Mouse (Mus musculus): ENCODE data around the gene Gga3. TPM values are rescaled to one million over a fixed set of nuclear protein-coding genes. Genes with fewer than 3 reads are reported as not detected.
A peak's percentile ranks its signal among the peaks of the same experiment; 100 is the strongest.

The Gga3 gene
- polyA plus RNA-seq, 1 experiment = 69.3 TPM

DNA sequence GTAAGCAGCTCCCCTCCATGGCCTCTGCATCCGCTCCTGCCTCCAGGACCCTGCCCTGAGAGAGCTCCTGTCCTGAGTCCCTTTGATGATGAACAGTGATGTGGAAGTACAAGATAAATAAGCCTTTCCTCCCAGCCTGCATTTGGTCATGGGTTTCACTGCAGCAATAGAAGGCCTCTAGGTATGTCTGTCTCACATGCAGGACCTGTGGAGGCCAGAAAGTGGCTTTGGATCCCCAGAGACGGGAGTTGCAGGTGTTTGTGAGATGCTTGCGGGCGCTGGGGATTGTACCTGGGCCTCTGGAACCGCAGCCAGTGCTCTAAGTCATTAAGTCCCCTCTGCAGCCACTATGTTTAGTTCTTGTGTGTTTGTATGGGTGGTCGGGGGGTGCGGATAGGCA is 16.1 kb upstream of the Gga3 start:
- TF ChIP-seq CTCF (IDR thresholded peaks at IDR 0.05; ENCODE audit: low read depth, low read length) (no peak), EP300 (IDR thresholded peaks at IDR 0.05; ENCODE audit: insufficient read depth, low read depth, low read length) (no peak), POLR2A (IDR thresholded peaks at IDR 0.05; ENCODE audit: insufficient read depth, low read length) (no peak)
- no peaks in the 10 kb centered on the region for H3K9me3 ChIP-seq (replicated peaks; ENCODE audit: control insufficient read depth, insufficient read depth, low read length, poor library complexity, severe bottlenecking)
- no peaks in the 10 kb centered on the region for H3K27me3 ChIP-seq (ENCODE audit: control insufficient read depth, insufficient read depth, low read length, poor library complexity, severe bottlenecking)
- H3K9ac ChIP-seq (ENCODE audit: low read depth, poor library complexity, severe bottlenecking) = no peak overlapping the region
- no peaks in the 10 kb centered on the region for H3K4me1 ChIP-seq (ENCODE audit: control insufficient read depth, insufficient read depth, low read length)
- H3K4me3 ChIP-seq (ENCODE audit: low read depth, low read length) = no peak overlapping the region
- H3K27ac ChIP-seq (ENCODE audit: insufficient read depth, low read length) = no peak overlapping the region
- peaks cover 9% of the 10 kb centered on the region for H3K36me3 ChIP-seq (ENCODE audit: control insufficient read depth, insufficient read depth, low read length, poor library complexity, severe bottlenecking)

DNA sequence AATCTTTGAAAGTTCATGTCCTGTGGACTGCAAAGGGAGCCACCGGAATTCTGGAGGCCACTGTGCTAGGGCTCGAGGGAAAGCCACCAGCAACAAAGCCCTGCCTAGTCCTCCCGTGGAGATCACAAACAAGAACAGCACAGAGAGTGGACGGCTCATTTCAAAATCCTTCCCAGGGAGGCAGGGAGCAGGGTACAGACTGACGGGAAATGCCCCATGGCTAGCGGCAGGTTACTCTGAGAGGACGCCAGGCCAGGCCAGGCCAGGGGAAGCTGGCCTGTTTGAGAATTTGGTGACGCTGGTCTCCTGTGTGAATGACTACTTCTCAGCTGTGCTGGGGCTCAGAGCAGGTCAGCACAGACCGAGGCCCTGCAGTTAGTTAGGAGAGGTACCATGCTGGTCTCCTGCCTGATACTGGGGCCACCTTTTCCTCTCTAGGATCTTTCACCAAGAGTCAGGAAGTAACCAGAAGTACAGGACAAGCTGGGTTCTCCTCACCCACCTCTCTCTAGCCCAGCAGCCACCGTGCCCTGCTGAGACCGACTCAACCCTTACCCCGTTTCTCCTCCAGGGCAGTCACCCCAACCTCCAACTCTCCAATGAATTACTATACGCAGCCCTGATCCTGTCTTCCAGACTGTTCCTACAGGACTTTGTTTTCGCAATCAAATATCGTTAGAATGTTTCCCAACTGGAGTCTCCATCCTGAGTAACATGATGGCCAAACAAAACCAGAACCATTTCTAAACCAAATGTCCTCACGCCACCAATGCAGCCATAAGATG is 15.1 kb upstream of the Gga3 start:
- H3K27me3 ChIP-seq (ENCODE audit: control insufficient read depth, insufficient read depth, low read length, poor library complexity, severe bottlenecking) = no peaks in the 10 kb centered on the region
- no peak overlapping the region for H3K4me3 ChIP-seq (ENCODE audit: low read depth, low read length)
- H3K9ac ChIP-seq (ENCODE audit: low read depth, poor library complexity, severe bottlenecking) = no peak overlapping the region
- peaks cover 5% of the 10 kb centered on the region for H3K4me1 ChIP-seq (ENCODE audit: control insufficient read depth, insufficient read depth, low read length)
- TF ChIP-seq CTCF (IDR thresholded peaks at IDR 0.05; ENCODE audit: low read depth, low read length) (no peak), POLR2A (IDR thresholded peaks at IDR 0.05; ENCODE audit: insufficient read depth, low read length) (no peak), EP300 (IDR thresholded peaks at IDR 0.05; ENCODE audit: insufficient read depth, low read depth, low read length) (no peak)
- no peak overlapping the region for H3K27ac ChIP-seq (ENCODE audit: insufficient read depth, low read length)
- H3K9me3 ChIP-seq (replicated peaks; ENCODE audit: control insufficient read depth, insufficient read depth, low read length, poor library complexity, severe bottlenecking) = no peaks in the 10 kb centered on the region
- peaks cover 9% of the 10 kb centered on the region for H3K36me3 ChIP-seq (ENCODE audit: control insufficient read depth, insufficient read depth, low read length, poor library complexity, severe bottlenecking)

DNA sequence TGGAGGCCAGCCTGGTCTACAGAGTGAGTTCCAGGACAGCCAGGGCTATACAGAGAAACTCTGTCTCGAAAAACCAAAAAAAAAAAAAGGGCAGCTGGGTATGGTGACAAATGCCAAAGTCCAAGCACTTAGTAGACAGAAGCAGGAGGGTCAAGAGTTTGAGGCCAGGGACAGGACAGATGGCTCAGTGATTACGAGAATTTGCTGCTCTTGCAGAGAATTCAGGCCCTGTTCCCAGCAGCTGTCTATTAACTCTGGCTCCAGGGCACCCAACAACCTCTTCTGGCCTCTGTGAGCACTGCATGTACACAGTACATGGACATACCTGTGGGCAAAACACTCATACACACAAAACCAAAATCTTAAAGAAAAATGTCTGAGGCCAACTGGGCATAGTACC is 14.2 kb upstream of the Gga3 start:
- Histone ChIP-seq H3K9me3 (replicated peaks; ENCODE audit: control insufficient read depth, insufficient read depth, low read length, poor library complexity, severe bottlenecking) (no peaks in the 10 kb centered on the region), H3K4me3 (ENCODE audit: low read depth, low read length) (no peak overlapping the region), H3K36me3 (ENCODE audit: control insufficient read depth, insufficient read depth, low read length, poor library complexity, severe bottlenecking) (peaks cover 9% of the 10 kb centered on the region), H3K27ac (ENCODE audit: insufficient read depth, low read length) (no peak overlapping the region), H3K27me3 (ENCODE audit: control insufficient read depth, insufficient read depth, low read length, poor library complexity, severe bottlenecking) (no peaks in the 10 kb centered on the region), H3K4me1 (ENCODE audit: control insufficient read depth, insufficient read depth, low read length) (peaks cover 5% of the 10 kb centered on the region), H3K9ac (ENCODE audit: low read depth, poor library complexity, severe bottlenecking) (peak overlapping the region; percentile 31; the same call in 1 of the 2 replicates)
- TF ChIP-seq EP300 (IDR thresholded peaks at IDR 0.05; ENCODE audit: insufficient read depth, low read depth, low read length) = no peak

DNA sequence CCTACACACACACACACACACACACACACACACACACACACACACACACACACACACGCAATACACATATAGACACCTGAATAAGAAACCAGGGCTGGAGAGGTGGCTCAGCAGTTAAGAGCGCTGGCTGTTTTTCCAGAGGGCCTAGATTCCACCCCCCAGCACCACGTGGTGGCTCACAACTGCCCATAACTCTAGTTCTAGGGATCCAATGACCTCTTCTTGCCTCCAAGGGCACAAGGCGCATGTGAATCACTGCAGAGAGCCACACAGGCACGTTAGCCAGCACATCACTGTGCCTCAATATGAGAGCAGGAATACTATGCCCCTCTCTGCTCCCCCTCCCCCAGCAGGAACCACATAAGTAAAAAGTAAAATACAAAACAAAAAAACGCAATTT is 13.0 kb upstream of the Gga3 start:
- Histone ChIP-seq H3K9ac (ENCODE audit: low read depth, poor library complexity, severe bottlenecking) (peak overlapping the region; percentile 31), H3K4me1 (ENCODE audit: control insufficient read depth, insufficient read depth, low read length) (peaks cover 5% of the 10 kb centered on the region), H3K36me3 (ENCODE audit: control insufficient read depth, insufficient read depth, low read length, poor library complexity, severe bottlenecking) (no peaks in the 10 kb centered on the region), H3K4me3 (ENCODE audit: low read depth, low read length) (peak overlapping the region; percentile 17), H3K27ac (ENCODE audit: insufficient read depth, low read length) (peak overlapping the region; percentile 70), H3K9me3 (replicated peaks; ENCODE audit: control insufficient read depth, insufficient read depth, low read length, poor library complexity, severe bottlenecking) (no peaks in the 10 kb centered on the region), H3K27me3 (ENCODE audit: control insufficient read depth, insufficient read depth, low read length, poor library complexity, severe bottlenecking) (no peaks in the 10 kb centered on the region)
- no peak for TF ChIP-seq POLR2A (IDR thresholded peaks at IDR 0.05; ENCODE audit: insufficient read depth, low read length)
- TF ChIP-seq CTCF (IDR thresholded peaks at IDR 0.05; ENCODE audit: low read depth, low read length) = no peak
- TF ChIP-seq EP300 (IDR thresholded peaks at IDR 0.05; ENCODE audit: insufficient read depth, low read depth, low read length) = no peak

DNA sequence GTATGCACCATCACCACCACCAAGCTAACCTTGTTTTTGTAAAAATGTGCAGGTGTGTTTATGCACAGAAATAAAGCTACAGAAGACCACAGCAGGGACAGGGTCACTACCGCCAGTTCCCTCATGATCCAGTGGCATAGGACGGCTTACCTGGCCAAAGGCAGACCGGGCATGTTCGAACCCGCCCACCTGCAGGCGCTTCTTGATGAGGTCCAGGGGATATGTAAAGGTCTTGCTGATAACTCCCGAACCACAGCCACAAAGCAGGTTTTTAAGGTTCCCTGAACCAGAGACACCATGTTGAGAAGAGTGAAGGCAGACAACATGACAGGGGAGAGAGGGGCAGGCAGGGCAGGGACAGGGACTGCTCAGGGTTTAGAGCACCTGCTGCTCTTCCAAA is 12.5 kb upstream of the Gga3 start:
- Histone ChIP-seq H3K27ac (ENCODE audit: insufficient read depth, low read length) (peak overlapping the region; percentile 70), H3K36me3 (ENCODE audit: control insufficient read depth, insufficient read depth, low read length, poor library complexity, severe bottlenecking) (0 out of 2 replicates have a peak, but pooled peaks cover under 1% of the 10 kb centered on the region), H3K4me3 (ENCODE audit: low read depth, low read length) (no peak overlapping the region), H3K9me3 (replicated peaks; ENCODE audit: control insufficient read depth, insufficient read depth, low read length, poor library complexity, severe bottlenecking) (no peaks in the 10 kb centered on the region), H3K27me3 (ENCODE audit: control insufficient read depth, insufficient read depth, low read length, poor library complexity, severe bottlenecking) (no peaks in the 10 kb centered on the region), H3K9ac (ENCODE audit: low read depth, poor library complexity, severe bottlenecking) (peak overlapping the region; percentile 31), H3K4me1 (ENCODE audit: control insufficient read depth, insufficient read depth, low read length) (peaks cover 5% of the 10 kb centered on the region)
- no peak for TF ChIP-seq EP300 (IDR thresholded peaks at IDR 0.05; ENCODE audit: insufficient read depth, low read depth, low read length)
- no peak for TF ChIP-seq CTCF (IDR thresholded peaks at IDR 0.05; ENCODE audit: low read depth, low read length)
- no peak for TF ChIP-seq POLR2A (IDR thresholded peaks at IDR 0.05; ENCODE audit: insufficient read depth, low read length)

DNA sequence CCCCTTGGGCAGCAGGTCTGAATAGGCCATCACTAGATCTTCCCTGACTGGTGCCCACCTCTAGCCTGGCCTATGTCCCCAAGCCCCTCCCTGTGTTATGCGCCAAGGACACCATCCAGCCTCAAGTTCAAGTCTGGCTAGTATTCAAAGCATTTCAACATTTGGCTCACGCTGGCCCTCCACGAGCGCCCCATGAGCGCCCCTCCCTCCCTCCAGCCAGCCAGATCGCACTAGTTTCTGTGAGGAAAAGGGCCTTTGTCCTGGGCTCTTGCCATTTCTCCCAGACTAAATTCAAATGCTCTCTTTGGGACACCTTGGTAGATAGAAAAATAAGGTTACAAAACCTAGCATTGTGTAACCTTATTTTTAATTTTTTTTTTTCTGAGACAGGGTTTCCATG is 12.0 kb upstream of the Gga3 start:
- Histone ChIP-seq H3K9me3 (replicated peaks; ENCODE audit: control insufficient read depth, insufficient read depth, low read length, poor library complexity, severe bottlenecking) (no peaks in the 10 kb centered on the region), H3K27ac (ENCODE audit: insufficient read depth, low read length) (peak overlapping the region; percentile 86), H3K36me3 (ENCODE audit: control insufficient read depth, insufficient read depth, low read length, poor library complexity, severe bottlenecking) (0 out of 2 replicates have a peak, but pooled peaks cover 5% of the 10 kb centered on the region), H3K4me1 (ENCODE audit: control insufficient read depth, insufficient read depth, low read length) (peaks cover 5% of the 10 kb centered on the region), H3K4me3 (ENCODE audit: low read depth, low read length) (peak overlapping the region; percentile 18), H3K27me3 (ENCODE audit: control insufficient read depth, insufficient read depth, low read length, poor library complexity, severe bottlenecking) (no peaks in the 10 kb centered on the region), H3K9ac (ENCODE audit: low read depth, poor library complexity, severe bottlenecking) (peak overlapping the region; percentile 62)
- TF ChIP-seq POLR2A (IDR thresholded peaks at IDR 0.05; ENCODE audit: insufficient read depth, low read length) = no peak
- no peak for TF ChIP-seq CTCF (IDR thresholded peaks at IDR 0.05; ENCODE audit: low read depth, low read length)
- TF ChIP-seq EP300 (IDR thresholded peaks at IDR 0.05; ENCODE audit: insufficient read depth, low read depth, low read length) = 0 out of 2 replicates have a peak, but pooled peaks have one; percentile 16

All from ES-Bruce4 (cell line).